In the genomic region with DNA sequence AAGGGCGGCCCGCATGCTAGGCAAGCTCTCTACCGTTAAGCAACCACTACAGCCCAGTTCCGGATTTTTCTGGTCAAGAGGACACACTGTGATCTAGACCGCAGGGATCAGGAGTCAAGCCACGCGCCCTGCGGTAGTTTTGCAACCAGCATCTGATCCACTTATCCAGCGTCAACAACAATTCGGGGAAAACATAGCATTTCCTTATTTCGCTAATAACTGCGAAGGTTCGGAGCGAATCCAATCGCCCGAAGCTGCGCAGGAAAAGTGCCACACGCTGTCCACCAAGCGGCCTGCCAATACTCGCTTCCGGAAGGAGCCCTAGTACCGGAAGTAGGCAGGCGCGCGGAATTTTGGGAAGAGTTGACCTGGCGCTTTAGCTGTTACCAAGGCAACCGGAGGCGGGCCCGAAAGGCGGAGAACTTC, we compare ENCODE assay signal across 8 mouse cellular contexts. TPM values are rescaled to one million over a fixed set of nuclear protein-coding genes. Genes with fewer than 3 reads are reported as not detected.
DNase-seq lines count a peak whose midpoint lies in the region; ATAC-seq lines count a peak whose summit lies in the region.

No protein-coding gene starts in this region.

- peak overlapping the region; percentile 40 for H3K4me3 ChIP-seq in hindbrain, embryonic 11.5 days (ENCODE audit: low read depth, low read length)

- H3K27me3 ChIP-seq in hindbrain, embryonic 11.5 days (ENCODE audit: control insufficient read depth, insufficient read depth, low read length) = no peaks in the 10 kb centered on the region

- no peaks in the 10 kb centered on the region for H3K36me3 ChIP-seq in hindbrain, embryonic 11.5 days (ENCODE audit: control insufficient read depth, insufficient read depth, low read length)

- peak; percentile 78 for ATAC-seq in hindbrain, embryonic 11.5 days (ENCODE audit: low FRiP score)

- DNase-seq in Muller cell, postnatal 12 days (ENCODE audit: inconsistent ontology term) = peak; percentile 89
- peak; percentile 91 for DNase-seq in cerebellum, adult 9-11 months
- peak; percentile 88 to 96 for DNase-seq in frontal cortex, adult 2 months (ENCODE audit: extremely low spot score in 1 of 2, low spot score in 1 of 2)
- peak; percentile 97 for DNase-seq in hindbrain, embryonic 11.5 days (ENCODE audit: low spot score)
- peak; percentile 86 to 91 for DNase-seq in layer of hippocampus, postnatal 10 days (ENCODE audit: low spot score in 2 of 2)
- peak; percentile 98 for DNase-seq in lung, postnatal 10 days
- DNase-seq in ovary, postnatal 36 days (ENCODE audit: low spot score) = peak; percentile 91
- DNase-seq in thymus, postnatal 25 days = peak; percentile 87

- H3K4me1 ChIP-seq in hindbrain, embryonic 11.5 days (replicated peaks; ENCODE audit: control insufficient read depth, insufficient read depth, low read length) = no peaks in the 10 kb centered on the region

- WGBS in hindbrain, embryonic 11.5 days = 2% methylated on average over 30 of the region's 30 CpGs

- peak overlapping the region; percentile 43; the same call in 1 of the 2 replicates for H3K27ac ChIP-seq in hindbrain, embryonic 11.5 days (ENCODE audit: low read depth, low read length)

- peak overlapping the region; percentile 52 for H3K4me2 ChIP-seq in hindbrain, embryonic 11.5 days (replicated peaks; ENCODE audit: low read depth, low read length)

- H3K9me3 ChIP-seq in hindbrain, embryonic 11.5 days (ENCODE audit: control insufficient read depth, low read length) = no peaks in the 10 kb centered on the region

- H3K9ac ChIP-seq in hindbrain, embryonic 11.5 days (ENCODE audit: low read depth, low read length) = peak overlapping the region; percentile 62

RNA-seq across cellular contexts. Expression of gene Atp23, which starts 4.5 kb away (rescaled TPM):
- 9.5 and 10.7 TPM in 2 replicates for polyA plus RNA-seq in frontal cortex, adult 2 months (2012; rRNA removed)
- 14.3 TPM in 2 replicates for polyA plus RNA-seq in hindbrain, embryonic 11.5 days (2014; fragmentation: Nextera tagmentation; extraction: Ambion mirVana)
- 10 to 100 TPM in 1 of 2 experiments, 1 to 10 TPM in 1; 7.4 to 10.3 TPM for total RNA-seq in layer of hippocampus, postnatal 10 days (2021)

Comparison
In these comparisons a context has a peak if more than half of its experiments do, and no peak if none do; other contexts are left out.
1. Peak in every context shown above with its lines: DNase-seq, ATAC-seq, H3K4me3 ChIP-seq and H3K27ac ChIP-seq.